Mouse (Mus musculus) brain, embryonic 14.5 days (tissue): ENCODE data around the gene Nop16.

ENCODE experiments used
- CTCF ChIP-seq: fragments of 200-500 bp; IDR thresholded peaks from 2 replicates; pipeline ENCODE4 v1.5.1; 2012; ENCODE audit warnings: inconsistent platforms, mild to moderate bottlenecking, moderate library complexity, borderline replicate concordance; ENCODE audit not compliant: insufficient read depth, insufficient read length; ENCODE audit errors: extremely low read depth
- POLR2A ChIP-seq: fragments of 200-500 bp; IDR thresholded peaks from 2 replicates; pipeline ENCODE4 v1.6.1; 2012; ENCODE audit warnings: mild to moderate bottlenecking, inconsistent platforms, borderline replicate concordance; ENCODE audit not compliant: poor library complexity, insufficient read depth, insufficient read length, severe bottlenecking; ENCODE audit errors: extremely low read depth

- TF ChIP-seq CTCF (no peak), POLR2A (no peak)
Observed at GRCm38 (mm10) chr13:54632731-54633277, 42.9 kb upstream of the Nop16 start.
